Mouse (Mus musculus): ENCODE data around the gene Prkn. TPM values are rescaled to one million over a fixed set of nuclear protein-coding genes. Genes with fewer than 3 reads are reported as not detected.

The Prkn gene
- polyA plus RNA-seq, 1 experiment from 2014 or later = 0.14 TPM

DNA sequence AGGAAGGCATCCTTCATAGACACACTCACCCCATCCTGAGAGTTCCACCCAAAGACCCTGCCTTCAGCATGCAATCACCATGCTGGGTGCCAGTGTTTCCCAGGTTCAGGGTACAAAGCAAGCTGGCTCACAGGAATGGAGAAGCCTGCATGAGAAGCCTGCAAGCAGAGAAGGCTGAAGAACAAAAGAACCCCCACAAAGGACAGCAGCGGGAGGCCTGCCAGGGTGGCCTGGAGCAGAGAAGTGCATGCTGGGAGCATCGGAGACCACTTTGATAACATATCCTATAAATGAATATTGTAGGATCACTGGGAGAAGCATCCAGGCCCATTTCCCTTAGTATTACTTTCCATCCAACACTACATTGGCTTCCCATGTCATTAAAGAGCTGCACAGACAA lies 692.6 kb downstream of the Prkn start:
- Histone ChIP-seq H3K4me1 (replicated peaks; ENCODE audit: control insufficient read depth, insufficient read depth, low read length) (no peaks in the 10 kb centered on the region), H3K9me3 (ENCODE audit: control insufficient read depth, low read length) (no peaks in the 10 kb centered on the region), H3K27me3 (replicated peaks; ENCODE audit: control insufficient read depth, insufficient read depth, low read length) (no peaks in the 10 kb centered on the region), H3K27ac (ENCODE audit: low read depth, low read length) (no peak overlapping the region), H3K36me3 (ENCODE audit: control insufficient read depth, insufficient read depth, low read length) (no peaks in the 10 kb centered on the region), H3K9ac (ENCODE audit: low read depth, low read length) (no peak overlapping the region), H3K4me3 (ENCODE audit: low read depth, low read length) (no peak overlapping the region), H3K4me2 (no peak overlapping the region)
- WGBS = 81% methylated on average over 2 of the region's 2 CpGs
- no peak for DNase-seq (ENCODE audit: low spot score)
- no peak for ATAC-seq (replicated peaks; ENCODE audit: low FRiP score)

DNA sequence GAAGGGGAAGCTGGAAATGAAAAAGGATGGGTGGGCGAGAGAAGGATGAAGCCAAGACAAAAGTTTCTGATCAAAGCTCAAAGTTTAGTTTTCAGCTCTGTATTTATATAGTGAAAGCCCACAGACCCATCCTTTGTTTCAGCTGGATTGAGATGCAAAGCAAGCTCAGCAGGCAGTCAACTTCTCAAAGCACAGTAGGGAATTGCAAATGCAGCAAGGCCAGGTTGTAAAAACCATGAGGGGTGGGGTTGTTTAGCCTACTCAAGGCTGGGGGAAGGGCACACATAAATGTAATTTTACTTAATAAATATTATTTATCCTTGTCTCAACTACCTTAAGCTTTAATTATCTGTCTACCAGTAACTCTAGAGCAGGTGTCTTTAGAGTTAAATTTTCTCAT lies 693.7 kb downstream of the Prkn start:
- H3K27ac ChIP-seq (ENCODE audit: low read depth, low read length) = no peak overlapping the region
- H3K9ac ChIP-seq (ENCODE audit: low read depth, low read length) = no peak overlapping the region
- WGBS = 67% methylated on average over 1 of the region's 1 CpGs
- no peaks in the 10 kb centered on the region for H3K9me3 ChIP-seq (ENCODE audit: control insufficient read depth, low read length)
- no peak overlapping the region for H3K4me3 ChIP-seq (ENCODE audit: low read depth, low read length)
- H3K36me3 ChIP-seq (ENCODE audit: control insufficient read depth, insufficient read depth, low read length) = no peaks in the 10 kb centered on the region
- no peak for ATAC-seq (replicated peaks; ENCODE audit: low FRiP score)
- H3K4me2 ChIP-seq = no peak overlapping the region
- no peaks in the 10 kb centered on the region for H3K4me1 ChIP-seq (replicated peaks; ENCODE audit: control insufficient read depth, insufficient read depth, low read length)
- no peak for DNase-seq (ENCODE audit: low spot score)
- H3K27me3 ChIP-seq (replicated peaks; ENCODE audit: control insufficient read depth, insufficient read depth, low read length) = no peaks in the 10 kb centered on the region

DNA sequence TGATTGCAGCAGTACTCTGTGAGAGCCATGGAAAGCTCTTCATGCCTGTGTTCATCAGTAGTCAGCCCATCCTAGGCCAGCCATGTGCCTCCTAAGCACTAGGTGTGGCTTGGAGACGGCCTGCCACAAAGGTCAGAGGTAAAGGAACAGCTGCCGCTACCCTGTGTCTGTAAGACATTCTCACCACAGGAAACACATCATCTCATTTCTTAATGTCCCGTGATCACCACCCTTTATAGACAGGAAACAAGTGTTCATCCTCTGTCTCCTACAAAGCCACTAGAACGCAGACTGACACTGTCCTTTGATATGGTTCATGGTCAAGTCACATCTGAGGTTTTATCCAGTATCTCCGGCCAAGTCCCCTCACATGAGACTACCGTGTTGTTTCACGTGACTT lies 698.6 kb downstream of the Prkn start:
- Histone ChIP-seq H3K4me3 (ENCODE audit: low read depth, low read length) (no peak overlapping the region), H3K9ac (ENCODE audit: low read depth, low read length) (no peak overlapping the region), H3K27me3 (replicated peaks; ENCODE audit: control insufficient read depth, insufficient read depth, low read length) (no peaks in the 10 kb centered on the region), H3K9me3 (ENCODE audit: control insufficient read depth, low read length) (no peaks in the 10 kb centered on the region), H3K4me1 (replicated peaks; ENCODE audit: control insufficient read depth, insufficient read depth, low read length) (no peaks in the 10 kb centered on the region), H3K27ac (ENCODE audit: low read depth, low read length) (no peak overlapping the region), H3K4me2 (no peak overlapping the region), H3K36me3 (ENCODE audit: control insufficient read depth, insufficient read depth, low read length) (no peaks in the 10 kb centered on the region)
- WGBS = 82% methylated on average over 7 of the region's 7 CpGs
- ATAC-seq (replicated peaks; ENCODE audit: low FRiP score) (no peak), DNase-seq (ENCODE audit: low spot score) (no peak)

DNA sequence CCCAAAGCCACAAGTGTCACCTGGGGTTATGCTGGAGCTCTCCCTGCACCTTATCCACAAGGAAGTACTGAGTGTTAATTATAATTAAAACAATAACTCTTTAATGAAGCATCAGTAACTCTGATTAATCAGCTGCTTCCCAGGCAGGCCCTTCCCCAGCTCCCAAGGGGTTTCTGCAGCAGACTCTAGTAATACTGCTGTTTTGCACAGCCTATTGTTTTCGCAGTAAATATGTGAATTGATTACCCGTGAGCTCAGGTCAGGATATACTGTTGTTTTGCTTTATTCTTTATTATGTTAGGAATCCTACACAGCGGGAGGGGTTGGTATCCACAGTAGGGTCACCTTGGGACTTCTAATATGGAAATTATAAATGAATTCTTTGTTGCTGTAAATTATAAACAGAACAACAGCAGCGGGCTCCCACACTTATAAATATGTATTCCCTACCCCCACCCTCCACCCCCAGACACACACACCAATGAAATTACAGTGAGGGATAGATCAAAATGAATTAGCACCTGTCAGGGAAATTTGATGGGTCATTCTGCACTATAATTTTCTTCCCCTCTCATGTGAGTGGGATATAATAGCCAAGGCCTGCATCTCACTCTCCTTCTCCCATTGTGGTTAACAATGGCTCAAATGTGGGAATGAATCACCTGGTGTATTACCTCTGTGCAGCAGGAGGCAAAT lies 701.9 kb downstream of the Prkn start:
- H3K4me1 ChIP-seq (replicated peaks; ENCODE audit: control insufficient read depth, insufficient read depth, low read length) = no peaks in the 10 kb centered on the region
- no peak for ATAC-seq (replicated peaks; ENCODE audit: low FRiP score)
- 79% methylated on average over 4 of the region's 4 CpGs for WGBS

DNA sequence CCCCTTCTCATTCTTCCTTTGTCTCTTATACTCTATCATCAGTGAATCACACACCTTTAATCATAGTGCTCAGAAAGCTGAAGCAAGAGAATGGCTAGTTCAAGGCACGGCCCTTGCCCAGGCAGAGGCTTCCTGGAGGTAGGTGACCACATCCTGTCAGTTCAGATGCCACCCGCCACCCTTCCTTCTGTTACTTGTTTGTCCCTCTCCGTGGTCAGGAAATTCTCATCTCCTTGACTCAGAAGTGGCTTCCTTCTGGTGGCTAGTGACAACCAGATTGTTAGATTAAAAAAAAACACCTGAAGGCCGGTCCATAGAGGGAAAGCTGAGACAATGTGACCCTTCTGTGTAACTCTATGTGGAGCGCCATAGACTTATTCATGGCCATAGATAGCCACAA lies 710.4 kb downstream of the Prkn start:
- ATAC-seq (replicated peaks; ENCODE audit: low FRiP score) = no peak
- WGBS = 45% methylated on average over 5 of the region's 5 CpGs

More for the DNA sequence above, 701.9 kb downstream of the Prkn start:
- Histone ChIP-seq H3K36me3 (ENCODE audit: control insufficient read depth, insufficient read depth, low read length) (no peaks in the 10 kb centered on the region), H3K4me3 (ENCODE audit: low read depth, low read length) (no peak overlapping the region), H3K27me3 (replicated peaks; ENCODE audit: control insufficient read depth, insufficient read depth, low read length) (no peaks in the 10 kb centered on the region), H3K27ac (ENCODE audit: low read depth, low read length) (no peak overlapping the region), H3K4me2 (no peak overlapping the region), H3K9me3 (ENCODE audit: control insufficient read depth, low read length) (no peaks in the 10 kb centered on the region), H3K9ac (ENCODE audit: low read depth, low read length) (no peak overlapping the region)
- no peak for DNase-seq (ENCODE audit: low spot score)

DNA sequence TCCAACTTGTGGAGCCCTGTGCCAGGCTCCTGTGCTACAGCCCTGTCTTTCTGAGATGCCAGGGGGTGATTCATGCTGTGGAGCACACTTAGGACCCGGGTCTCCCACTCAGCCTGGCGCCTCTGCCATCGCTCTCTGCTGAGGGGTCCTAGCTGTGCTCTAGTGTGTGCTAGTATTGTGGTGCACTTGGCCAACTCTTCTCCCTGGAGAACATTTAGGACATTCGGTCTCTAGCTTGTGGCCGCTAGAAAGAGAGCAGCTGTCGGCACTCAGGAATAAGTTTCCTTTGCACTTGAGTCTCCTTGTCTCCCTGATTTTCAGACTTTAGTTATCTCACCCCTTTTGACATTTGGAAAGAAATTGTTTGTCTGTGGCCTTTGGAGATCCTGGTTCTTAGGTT lies 725.5 kb downstream of the Prkn start:
- Histone ChIP-seq H3K4me1 (replicated peaks; ENCODE audit: control insufficient read depth, insufficient read depth, low read length) (no peaks in the 10 kb centered on the region), H3K27me3 (replicated peaks; ENCODE audit: control insufficient read depth, insufficient read depth, low read length) (no peaks in the 10 kb centered on the region), H3K4me3 (ENCODE audit: low read depth, low read length) (no peak overlapping the region), H3K9ac (ENCODE audit: low read depth, low read length) (no peak overlapping the region), H3K27ac (ENCODE audit: low read depth, low read length) (no peak overlapping the region), H3K4me2 (no peak overlapping the region), H3K36me3 (ENCODE audit: control insufficient read depth, insufficient read depth, low read length) (no peaks in the 10 kb centered on the region), H3K9me3 (ENCODE audit: control insufficient read depth, low read length) (no peaks in the 10 kb centered on the region)
- WGBS = 87% methylated on average over 6 of the region's 6 CpGs
- DNase-seq (ENCODE audit: low spot score) (no peak), ATAC-seq (replicated peaks; ENCODE audit: low FRiP score) (no peak)

More for the DNA sequence above, 710.4 kb downstream of the Prkn start:
- DNase-seq (ENCODE audit: low spot score) = no peak
- Histone ChIP-seq H3K27ac (ENCODE audit: low read depth, low read length) (no peak overlapping the region), H3K4me3 (ENCODE audit: low read depth, low read length) (no peak overlapping the region), H3K9me3 (ENCODE audit: control insufficient read depth, low read length) (no peaks in the 10 kb centered on the region), H3K4me2 (no peak overlapping the region), H3K27me3 (replicated peaks; ENCODE audit: control insufficient read depth, insufficient read depth, low read length) (no peaks in the 10 kb centered on the region), H3K4me1 (replicated peaks; ENCODE audit: control insufficient read depth, insufficient read depth, low read length) (no peaks in the 10 kb centered on the region), H3K9ac (ENCODE audit: low read depth, low read length) (no peak overlapping the region), H3K36me3 (ENCODE audit: control insufficient read depth, insufficient read depth, low read length) (no peaks in the 10 kb centered on the region)

DNA sequence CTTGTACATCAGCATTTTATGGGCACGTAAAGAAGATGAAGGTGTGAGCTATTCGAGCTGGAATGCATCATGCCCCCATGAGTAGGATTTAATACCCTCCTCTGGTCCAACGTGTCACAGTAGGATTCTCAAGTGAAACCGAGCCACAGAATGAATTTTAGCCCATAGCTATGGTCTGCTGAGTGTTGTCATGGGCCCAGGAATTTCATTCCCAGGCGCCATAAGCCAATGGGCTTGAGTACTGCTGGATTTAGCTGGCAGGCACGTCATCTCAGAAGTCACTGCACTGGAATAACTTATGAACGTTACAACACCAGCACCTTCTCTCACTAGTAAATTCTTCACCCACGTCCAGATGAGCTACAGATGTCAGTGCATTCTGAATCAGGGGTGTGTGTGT lies 730.2 kb downstream of the Prkn start:
- Histone ChIP-seq H3K27ac (ENCODE audit: low read depth, low read length) (no peak overlapping the region), H3K9me3 (ENCODE audit: control insufficient read depth, low read length) (no peaks in the 10 kb centered on the region), H3K4me2 (no peak overlapping the region), H3K9ac (ENCODE audit: low read depth, low read length) (no peak overlapping the region), H3K4me1 (replicated peaks; ENCODE audit: control insufficient read depth, insufficient read depth, low read length) (no peaks in the 10 kb centered on the region), H3K27me3 (replicated peaks; ENCODE audit: control insufficient read depth, insufficient read depth, low read length) (no peaks in the 10 kb centered on the region), H3K36me3 (ENCODE audit: control insufficient read depth, insufficient read depth, low read length) (no peaks in the 10 kb centered on the region), H3K4me3 (ENCODE audit: low read depth, low read length) (no peak overlapping the region)
- no peak for ATAC-seq (replicated peaks; ENCODE audit: low FRiP score)
- 70% methylated on average over 8 of the region's 8 CpGs for WGBS
- DNase-seq (ENCODE audit: low spot score) = no peak

DNA sequence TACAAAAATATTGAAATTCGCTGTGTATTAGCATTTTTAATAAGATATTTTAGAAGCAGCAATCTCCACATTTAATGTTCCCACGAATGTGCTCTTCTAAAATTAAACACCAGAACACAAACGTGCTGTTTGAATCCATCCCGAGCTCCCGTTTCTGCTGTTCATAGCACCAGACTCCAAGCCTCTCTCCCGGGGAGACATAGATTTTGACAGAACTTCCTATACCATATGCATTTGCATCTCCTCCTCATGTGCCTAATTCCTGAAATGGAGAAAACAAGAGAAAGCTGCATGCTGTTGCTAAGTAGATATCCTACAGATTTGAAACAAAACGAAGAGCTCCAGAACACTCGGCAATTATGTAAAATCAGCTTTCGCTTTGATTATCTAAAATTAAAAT lies 733.5 kb downstream of the Prkn start:
- no peaks in the 10 kb centered on the region for H3K36me3 ChIP-seq (ENCODE audit: control insufficient read depth, insufficient read depth, low read length)
- no peak overlapping the region for H3K4me2 ChIP-seq
- H3K9me3 ChIP-seq (ENCODE audit: control insufficient read depth, low read length) = no peaks in the 10 kb centered on the region
- no peaks in the 10 kb centered on the region for H3K4me1 ChIP-seq (replicated peaks; ENCODE audit: control insufficient read depth, insufficient read depth, low read length)
- H3K27me3 ChIP-seq (replicated peaks; ENCODE audit: control insufficient read depth, insufficient read depth, low read length) = no peaks in the 10 kb centered on the region
- WGBS = 85% methylated on average over 9 of the region's 9 CpGs
- H3K27ac ChIP-seq (ENCODE audit: low read depth, low read length) = no peak overlapping the region
- ATAC-seq (replicated peaks; ENCODE audit: low FRiP score) = no peak
- no peak for DNase-seq (ENCODE audit: low spot score)
- H3K9ac ChIP-seq (ENCODE audit: low read depth, low read length) = no peak overlapping the region
- no peak overlapping the region for H3K4me3 ChIP-seq (ENCODE audit: low read depth, low read length)

DNA sequence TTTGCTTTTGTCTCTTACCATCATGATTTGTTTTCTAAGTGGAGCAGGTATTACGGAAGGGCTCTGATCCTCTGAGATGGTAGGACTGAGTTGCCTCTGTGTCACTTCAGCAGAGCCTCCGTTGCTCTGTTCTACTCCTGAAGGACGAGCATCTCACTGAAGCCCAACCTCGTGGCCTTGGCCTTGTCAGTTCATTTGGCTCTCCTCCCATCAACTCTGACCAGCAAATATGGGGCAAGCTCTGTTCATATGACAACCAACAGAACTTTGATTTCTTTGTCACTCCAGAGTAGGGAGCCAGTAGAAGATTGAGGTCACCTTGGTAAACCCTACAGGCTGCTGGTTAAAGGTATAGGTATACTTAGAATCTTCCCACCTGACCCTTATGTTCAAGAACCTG lies 745.3 kb downstream of the Prkn start:
- Histone ChIP-seq H3K4me3 (ENCODE audit: low read depth, low read length) (no peak overlapping the region), H3K9me3 (ENCODE audit: control insufficient read depth, low read length) (no peaks in the 10 kb centered on the region), H3K9ac (ENCODE audit: low read depth, low read length) (no peak overlapping the region), H3K27me3 (replicated peaks; ENCODE audit: control insufficient read depth, insufficient read depth, low read length) (no peaks in the 10 kb centered on the region), H3K4me1 (replicated peaks; ENCODE audit: control insufficient read depth, insufficient read depth, low read length) (no peaks in the 10 kb centered on the region), H3K36me3 (ENCODE audit: control insufficient read depth, insufficient read depth, low read length) (no peaks in the 10 kb centered on the region), H3K27ac (ENCODE audit: low read depth, low read length) (no peak overlapping the region), H3K4me2 (no peak overlapping the region)
- DNase-seq (ENCODE audit: low spot score) = no peak
- 82% methylated on average over 4 of the region's 4 CpGs for WGBS
- no peak for ATAC-seq (replicated peaks; ENCODE audit: low FRiP score)
